Mouse (Mus musculus): ENCODE results near the gene Cemip2. TPM values are rescaled to one million over a fixed set of nuclear protein-coding genes. Genes with fewer than 3 reads are reported as not detected.

The Cemip2 gene
- polyA plus RNA-seq, 1 experiment: 0.12 TPM

GRCm38 (mm10) chr19:21745586-21745985 is 32.6 kb upstream of the Cemip2 start:
- H3K4me3 ChIP-seq (replicated peaks): no peak overlapping the region
- H3K27me3 ChIP-seq (replicated peaks): no peaks in the 10 kb centered on the region
- TF ChIP-seq GATA1 (IDR thresholded peaks at IDR 0.05; ENCODE audit: borderline replicate concordance, low read length) (no peak), FLI1 (IDR thresholded peaks at IDR 0.05; ENCODE audit: low read length) (no peak)
- H3K4me1 ChIP-seq: peaks cover 73% of the 10 kb centered on the region
- no peaks in the 10 kb centered on the region for H3K9me3 ChIP-seq
- peaks cover 8% of the 10 kb centered on the region for H3K36me3 ChIP-seq (replicated peaks; ENCODE audit: low read length)

DNA sequence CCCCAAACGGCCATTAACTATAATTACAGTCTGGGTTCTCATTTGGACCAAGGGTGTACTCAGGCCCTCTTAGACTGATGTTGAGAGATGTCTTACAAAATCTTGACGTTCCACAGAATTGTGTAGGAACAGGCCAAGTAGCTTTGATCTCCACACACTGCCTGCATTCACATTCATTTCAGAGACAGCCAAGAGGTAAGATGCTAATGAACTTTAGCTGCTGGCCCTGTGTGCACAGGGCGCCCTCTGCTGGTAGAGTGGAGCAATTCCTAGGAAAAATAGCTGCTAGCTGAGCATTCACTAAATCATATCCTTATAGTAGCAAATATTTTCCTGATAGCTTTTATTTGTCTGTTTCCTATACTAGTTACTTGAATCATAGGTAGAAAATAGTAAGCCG is 30.8 kb upstream of the Cemip2 start:
- no peak for TF ChIP-seq FLI1 (IDR thresholded peaks at IDR 0.05; ENCODE audit: low read length)
- H3K4me1 ChIP-seq: peaks cover 59% of the 10 kb centered on the region
- no peak overlapping the region for H3K4me3 ChIP-seq (replicated peaks)
- peaks cover 3% of the 10 kb centered on the region for H3K36me3 ChIP-seq (replicated peaks; ENCODE audit: low read length)
- H3K27me3 ChIP-seq (replicated peaks): no peaks in the 10 kb centered on the region
- no peaks in the 10 kb centered on the region for H3K9me3 ChIP-seq

DNA sequence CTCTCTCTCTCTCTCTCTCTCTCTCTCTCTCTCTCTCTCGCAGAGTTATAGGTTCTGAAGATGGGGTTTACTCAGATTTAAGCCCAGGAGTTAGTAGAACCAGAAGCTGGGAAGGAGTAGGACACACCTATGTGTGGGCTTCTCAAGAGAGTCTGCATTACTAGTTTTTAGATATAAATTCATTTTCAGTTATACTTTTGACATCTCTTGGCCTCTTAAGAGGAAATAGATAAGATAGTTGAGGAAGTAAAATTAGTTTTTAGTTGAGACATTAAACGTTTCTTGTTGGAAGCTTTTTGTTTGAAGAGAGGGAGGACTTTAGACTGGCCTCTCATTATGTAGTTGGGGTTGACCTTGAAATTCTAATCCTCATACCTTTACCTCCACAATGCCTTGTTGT is 28.0 kb upstream of the Cemip2 start:
- TF ChIP-seq FLI1 (IDR thresholded peaks at IDR 0.05; ENCODE audit: low read length): no peak
- TF ChIP-seq GATA1 (IDR thresholded peaks at IDR 0.05; ENCODE audit: borderline replicate concordance, low read length): no peak
- H3K36me3 ChIP-seq (replicated peaks; ENCODE audit: low read length): no peaks in the 10 kb centered on the region
- peaks cover 33% of the 10 kb centered on the region for H3K4me1 ChIP-seq
- H3K27me3 ChIP-seq (replicated peaks): no peaks in the 10 kb centered on the region
- no peak overlapping the region for H3K4me3 ChIP-seq (replicated peaks)
- no peaks in the 10 kb centered on the region for H3K9me3 ChIP-seq

DNA sequence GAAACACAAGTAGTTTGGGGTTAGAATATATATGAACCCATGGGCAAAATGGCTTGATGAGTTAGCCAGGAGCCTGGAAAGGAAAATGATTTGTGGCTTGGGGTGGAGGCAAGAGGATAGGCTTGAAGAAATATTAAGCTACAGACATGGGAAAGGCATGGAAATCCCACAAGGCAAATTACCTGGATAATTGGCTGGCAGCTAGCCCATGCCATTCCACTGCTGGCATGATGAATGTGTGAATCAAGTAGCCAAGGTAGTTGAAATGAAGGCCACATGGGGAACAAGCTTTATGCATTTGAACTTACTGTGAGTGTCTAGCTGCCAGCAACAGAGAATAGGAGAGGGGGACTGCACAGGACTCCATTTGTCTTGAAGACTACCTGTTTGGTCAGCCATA is 16.5 kb upstream of the Cemip2 start:
- TF ChIP-seq FLI1 (IDR thresholded peaks at IDR 0.05; ENCODE audit: low read length): no peak
- no peak for TF ChIP-seq GATA1 (IDR thresholded peaks at IDR 0.05; ENCODE audit: borderline replicate concordance, low read length)
- peaks cover 4% of the 10 kb centered on the region for H3K9me3 ChIP-seq
- H3K4me3 ChIP-seq (replicated peaks): no peak overlapping the region
- peaks cover 4% of the 10 kb centered on the region for H3K27me3 ChIP-seq (replicated peaks)
- peaks cover 3% of the 10 kb centered on the region for H3K36me3 ChIP-seq (replicated peaks; ENCODE audit: low read length)
- H3K4me1 ChIP-seq: peaks cover 19% of the 10 kb centered on the region

- H3K4me3 ChIP-seq (replicated peaks): no peak overlapping the region
- TF ChIP-seq GATA1 (IDR thresholded peaks at IDR 0.05; ENCODE audit: borderline replicate concordance, low read length) (no peak), FLI1 (IDR thresholded peaks at IDR 0.05; ENCODE audit: low read length) (no peak)
Observed at GRCm38 (mm10) chr19:21764013-21764412, 14.1 kb upstream of the Cemip2 start.

DNA sequence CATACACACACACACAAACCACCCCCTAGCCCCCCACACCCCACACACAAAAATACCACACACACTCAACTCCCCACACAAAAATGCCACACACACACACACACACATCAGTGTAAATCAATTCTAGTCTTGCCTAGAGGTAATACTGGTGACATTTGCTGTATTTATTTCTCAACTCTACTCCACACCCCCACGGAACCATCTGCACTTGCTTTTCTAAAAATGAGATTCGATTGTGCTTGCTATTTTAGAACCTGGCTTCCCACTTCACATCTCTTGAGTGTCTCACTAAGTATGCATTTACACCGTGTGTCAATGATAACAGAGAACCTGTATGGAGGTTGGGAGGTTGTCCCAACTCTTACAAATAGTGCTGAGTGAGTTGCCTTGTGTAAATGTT is 13.4 kb upstream of the Cemip2 start:
- H3K4me3 ChIP-seq (replicated peaks): no peak overlapping the region
- H3K9me3 ChIP-seq: no peaks in the 10 kb centered on the region
- no peak for TF ChIP-seq GATA1 (IDR thresholded peaks at IDR 0.05; ENCODE audit: borderline replicate concordance, low read length)
- TF ChIP-seq FLI1 (IDR thresholded peaks at IDR 0.05; ENCODE audit: low read length): no peak
- H3K27me3 ChIP-seq (replicated peaks): peaks cover 4% of the 10 kb centered on the region
- peaks cover 20% of the 10 kb centered on the region for H3K4me1 ChIP-seq
- H3K36me3 ChIP-seq (replicated peaks; ENCODE audit: low read length): no peaks in the 10 kb centered on the region

More at GRCm38 (mm10) chr19:21764013-21764412, 14.1 kb upstream of the Cemip2 start:
- Histone ChIP-seq H3K9me3 (peaks cover 4% of the 10 kb centered on the region), H3K4me1 (peaks cover 19% of the 10 kb centered on the region), H3K27me3 (replicated peaks) (peaks cover 4% of the 10 kb centered on the region), H3K36me3 (replicated peaks; ENCODE audit: low read length) (peaks cover 3% of the 10 kb centered on the region)

- no peaks in the 10 kb centered on the region for H3K36me3 ChIP-seq (replicated peaks; ENCODE audit: low read length)
- peaks cover 22% of the 10 kb centered on the region for H3K4me1 ChIP-seq
- H3K4me3 ChIP-seq (replicated peaks): no peak overlapping the region
- no peaks in the 10 kb centered on the region for H3K27me3 ChIP-seq (replicated peaks)
- TF ChIP-seq FLI1 (IDR thresholded peaks at IDR 0.05; ENCODE audit: low read length): no peak
- no peak for TF ChIP-seq GATA1 (IDR thresholded peaks at IDR 0.05; ENCODE audit: borderline replicate concordance, low read length)
- H3K9me3 ChIP-seq: no peaks in the 10 kb centered on the region
Observed at GRCm38 (mm10) chr19:21767500-21768045, 10.6 kb upstream of the Cemip2 start.

- no peak overlapping the region for H3K4me3 ChIP-seq (replicated peaks)
- H3K9me3 ChIP-seq: no peaks in the 10 kb centered on the region
- TF ChIP-seq FLI1 (IDR thresholded peaks at IDR 0.05; ENCODE audit: low read length) (no peak), GATA1 (IDR thresholded peaks at IDR 0.05; ENCODE audit: borderline replicate concordance, low read length) (no peak)
- H3K27me3 ChIP-seq (replicated peaks): peaks cover 4% of the 10 kb centered on the region
- peaks cover 22% of the 10 kb centered on the region for H3K4me1 ChIP-seq
- no peaks in the 10 kb centered on the region for H3K36me3 ChIP-seq (replicated peaks; ENCODE audit: low read length)
Observed at GRCm38 (mm10) chr19:21769796-21770195, 8.3 kb upstream of the Cemip2 start.

- Histone ChIP-seq H3K4me1 (peaks cover 13% of the 10 kb centered on the region; the same call in 1 of the 2 replicates), H3K27me3 (replicated peaks) (peaks cover 8% of the 10 kb centered on the region), H3K9me3 (no peaks in the 10 kb centered on the region), H3K36me3 (replicated peaks; ENCODE audit: low read length) (no peaks in the 10 kb centered on the region), H3K4me3 (replicated peaks) (no peak overlapping the region)
- TF ChIP-seq GATA1 (IDR thresholded peaks at IDR 0.05; ENCODE audit: borderline replicate concordance, low read length): no peak
- TF ChIP-seq FLI1 (IDR thresholded peaks at IDR 0.05; ENCODE audit: low read length): no peak
Observed at GRCm38 (mm10) chr19:21771586-21771985, 6.6 kb upstream of the Cemip2 start.

DNA sequence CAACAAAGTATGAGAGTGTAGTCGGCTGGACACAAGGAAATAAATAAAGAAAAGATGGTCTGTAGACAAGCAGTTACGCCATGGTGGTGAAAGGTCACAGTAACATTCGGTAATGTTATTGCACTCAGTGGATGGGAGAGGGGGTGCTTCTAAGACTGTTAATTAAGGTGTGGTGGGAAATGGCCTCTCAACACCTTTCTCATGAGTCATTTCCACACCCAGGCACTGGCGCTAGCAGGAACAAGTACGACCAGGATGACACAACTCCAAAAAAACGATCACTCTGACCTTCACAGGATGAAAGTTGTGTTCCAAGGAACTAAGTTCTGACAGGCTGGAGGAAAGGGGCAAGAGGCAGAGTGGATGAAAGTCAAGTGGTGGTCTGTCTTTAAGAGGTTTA is 4.5 kb upstream of the Cemip2 start:
- Histone ChIP-seq H3K9me3 (no peaks in the 10 kb centered on the region), H3K4me3 (replicated peaks) (no peak overlapping the region), H3K36me3 (replicated peaks; ENCODE audit: low read length) (no peaks in the 10 kb centered on the region), H3K27me3 (replicated peaks) (peaks cover 11% of the 10 kb centered on the region), H3K4me1 (peaks cover 16% of the 10 kb centered on the region)
- TF ChIP-seq GATA1 (IDR thresholded peaks at IDR 0.05; ENCODE audit: borderline replicate concordance, low read length) (no peak), FLI1 (IDR thresholded peaks at IDR 0.05; ENCODE audit: low read length) (no peak)

- peaks cover 2% of the 10 kb centered on the region for H3K36me3 ChIP-seq (replicated peaks; ENCODE audit: low read length)
- H3K27me3 ChIP-seq (replicated peaks): peaks cover 15% of the 10 kb centered on the region
- no peak for TF ChIP-seq FLI1 (IDR thresholded peaks at IDR 0.05; ENCODE audit: low read length)
- no peak for TF ChIP-seq GATA1 (IDR thresholded peaks at IDR 0.05; ENCODE audit: borderline replicate concordance, low read length)
- no peak overlapping the region for H3K4me3 ChIP-seq (replicated peaks)
- H3K4me1 ChIP-seq: peaks cover 33% of the 10 kb centered on the region
- H3K9me3 ChIP-seq: no peaks in the 10 kb centered on the region
Observed at GRCm38 (mm10) chr19:21775629-21776028, 2.5 kb upstream of the Cemip2 start.
